Mouse (Mus musculus) spleen, adult 2 months (tissue): ENCODE data around the gene Glt6d1.

Source experiments
- CTCF ChIP-seq: fragments of 200-500 bp; IDR thresholded peaks from 2 replicates; pipeline ENCODE4 v1.5.1; 2011; ENCODE audit warnings: mild to moderate bottlenecking, inconsistent platforms; ENCODE audit not compliant: insufficient read depth, insufficient read length, insufficient replicate concordance; ENCODE audit errors: extremely low read depth
- POLR2A ChIP-seq: fragments of 200-500 bp; IDR thresholded peaks from 2 replicates; pipeline ENCODE4 v1.6.1; 2011; ENCODE audit warnings: low read depth, low read length, inconsistent platforms

- TF ChIP-seq POLR2A = no peak
- TF ChIP-seq CTCF = no peak
Measured at GRCm38 (mm10) chr2:25776717-25777116, 38.9 kb downstream of the Glt6d1 start, which contains the start of gene Lcn11.
